Mouse (Mus musculus): ENCODE measurements around the gene Rcan1.
"Not testable (repeated sequence)": the region's sequence is repeated elsewhere in the genome, so short reads cannot be mapped to it uniquely, and the experiment has no call there.

Gene Rcan1

GRCm38 (mm10) chr16:92470706-92471105 is at the start of gene Rcan1:
Rcan1 (minus strand) TSS chr16:92470867.
- no peak for DNase-seq (ENCODE audit: extremely low read depth, low read depth)

- DNase-seq (ENCODE audit: extremely low read depth, low read depth): peak; percentile 26
These were observed 49.3 kb upstream of the Rcan1 start for GRCm38 (mm10) chr16:92519820-92520492.

- DNase-seq (ENCODE audit: extremely low read depth, low read depth): no peak
These were observed 48.1 kb upstream of the Rcan1 start for GRCm38 (mm10) chr16:92518718-92519117.

DNA sequence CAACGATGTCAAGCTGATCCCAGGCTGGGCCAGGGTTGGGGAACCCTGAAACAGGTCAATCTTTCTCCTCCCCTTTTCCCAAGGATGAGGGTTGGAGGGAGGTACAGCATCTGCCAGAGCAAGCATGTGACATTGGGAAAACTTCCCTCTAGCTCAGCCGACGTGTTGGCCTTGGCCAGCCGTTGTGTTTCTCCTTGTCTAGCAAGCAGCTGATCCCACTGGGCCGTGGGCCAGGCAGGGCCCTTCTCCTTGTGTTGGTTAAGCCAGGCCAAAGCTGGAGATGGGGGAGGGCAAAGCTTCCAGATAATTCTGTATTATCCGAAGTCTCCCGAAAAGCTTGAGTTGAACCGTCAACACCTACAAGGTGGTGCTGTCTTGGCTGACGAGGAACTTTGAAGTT is 45.5 kb upstream of the Rcan1 start:
- no peak for DNase-seq (ENCODE audit: extremely low read depth, low read depth)

- not testable (repeated sequence) for DNase-seq (ENCODE audit: extremely low read depth, low read depth)
These were observed 44.2 kb upstream of the Rcan1 start for GRCm38 (mm10) chr16:92514896-92515295.

GRCm38 (mm10) chr16:92511773-92512391 is 41.2 kb upstream of the Rcan1 start:
- no peak for DNase-seq (ENCODE audit: extremely low read depth, low read depth)

DNA sequence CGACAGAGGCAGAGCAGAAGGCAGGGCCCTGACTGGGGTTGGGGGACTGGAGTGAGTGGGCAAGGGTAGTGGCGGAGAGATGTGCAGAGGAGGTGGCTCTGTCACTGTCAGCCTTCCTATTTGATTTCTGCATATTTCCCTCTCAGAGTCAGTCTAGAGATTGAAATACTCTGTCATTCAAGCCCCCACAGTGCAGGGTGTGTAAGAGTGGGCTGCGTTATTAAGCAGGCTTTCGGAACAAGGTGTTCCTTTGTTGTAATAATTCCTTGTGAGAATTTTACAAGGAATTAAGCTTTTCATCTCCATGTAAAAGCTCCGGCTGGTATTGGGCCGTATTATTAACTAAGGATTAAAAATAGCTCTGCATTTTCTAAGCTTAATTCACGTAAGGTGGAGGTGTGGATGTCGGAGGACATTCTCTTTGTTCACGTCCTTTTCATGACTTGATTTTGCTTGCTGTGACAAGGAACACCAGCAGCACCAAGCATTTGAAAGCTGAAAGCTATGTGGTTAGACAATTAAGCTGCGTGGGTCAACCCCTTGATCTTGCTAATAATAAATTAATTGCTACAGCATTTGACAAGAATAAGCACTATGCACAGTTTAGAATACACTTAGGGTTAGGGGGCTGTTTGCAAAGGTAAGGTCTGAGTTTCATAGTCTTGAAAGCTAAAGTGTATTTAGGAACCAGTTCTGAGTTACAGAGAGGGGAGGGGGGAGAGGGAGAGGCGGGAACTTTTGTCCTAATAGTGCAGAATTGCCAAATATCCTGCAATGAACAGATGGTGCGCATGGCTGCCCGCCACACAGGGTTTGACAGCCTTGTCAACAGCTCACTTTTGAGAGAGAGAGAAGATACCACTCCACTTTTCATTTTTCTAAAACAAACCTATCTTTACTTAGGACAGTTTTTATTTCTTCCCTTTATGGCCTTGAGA is 40.4 kb upstream of the Rcan1 start:
- no peak for DNase-seq (ENCODE audit: extremely low read depth, low read depth)

DNA sequence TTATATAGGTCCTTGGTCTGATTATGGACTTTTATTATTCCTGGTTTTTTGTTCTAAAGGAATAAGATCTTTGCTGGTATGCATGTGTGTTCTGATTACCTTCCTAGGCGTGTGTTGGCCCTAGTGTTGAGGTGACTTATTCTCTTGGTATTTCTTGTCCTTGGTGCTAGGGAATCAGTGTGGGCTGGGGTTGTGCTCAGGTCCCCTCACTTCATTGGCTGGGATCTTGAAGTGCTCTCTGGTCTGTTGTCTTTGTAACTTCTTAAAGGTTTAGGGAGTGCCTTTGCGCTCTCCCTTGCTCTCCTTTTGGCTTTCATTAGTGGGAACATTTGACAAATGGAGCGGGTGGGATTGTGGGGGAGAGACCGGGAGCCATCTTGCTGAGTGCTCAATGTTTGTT is 36.9 kb upstream of the Rcan1 start:
- no peak for DNase-seq (ENCODE audit: extremely low read depth, low read depth)

DNA sequence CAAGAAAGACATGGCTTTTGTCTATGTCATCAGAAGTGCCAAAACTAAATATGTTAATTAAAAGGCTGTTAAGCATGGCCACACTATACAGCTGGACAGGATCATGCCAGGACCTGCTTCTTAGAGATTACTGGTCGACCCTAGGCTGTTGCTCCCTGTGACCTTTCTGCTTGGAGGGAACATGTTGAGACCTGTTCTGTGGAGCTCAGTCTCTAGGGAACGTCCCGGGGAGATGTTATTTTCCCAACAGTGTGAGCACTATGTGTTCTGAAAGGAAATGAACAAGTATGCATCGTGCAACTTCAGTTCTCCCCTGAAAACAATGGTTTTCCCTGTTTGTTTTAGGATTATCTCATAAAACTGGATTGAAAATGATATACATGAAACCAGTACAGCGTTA is 32.4 kb upstream of the Rcan1 start:
- DNase-seq (ENCODE audit: extremely low read depth, low read depth): no peak

DNA sequence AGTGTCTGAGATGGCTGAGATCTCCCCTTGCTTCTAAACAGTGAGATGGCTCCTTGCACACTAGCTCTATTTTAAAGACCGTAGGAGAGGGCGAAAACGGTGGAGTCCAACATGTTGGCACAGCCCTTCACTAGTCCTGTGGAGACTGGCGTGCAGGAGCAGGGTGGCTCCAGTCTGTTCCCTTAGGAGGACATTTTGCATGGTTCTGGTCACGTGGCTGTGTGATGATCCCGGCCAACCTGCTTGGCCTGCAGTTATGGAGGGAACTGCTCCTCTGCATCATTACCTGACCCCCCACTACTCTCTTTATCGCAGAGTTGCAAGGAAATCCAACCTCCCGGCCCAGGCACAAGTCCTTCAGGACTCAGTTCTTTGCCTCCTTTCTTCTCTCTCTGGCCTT is 29.9 kb upstream of the Rcan1 start:
- no peak for DNase-seq (ENCODE audit: extremely low read depth, low read depth)

GRCm38 (mm10) chr16:92499324-92499723 is 28.7 kb upstream of the Rcan1 start:
- DNase-seq (ENCODE audit: extremely low read depth, low read depth): no peak

DNA sequence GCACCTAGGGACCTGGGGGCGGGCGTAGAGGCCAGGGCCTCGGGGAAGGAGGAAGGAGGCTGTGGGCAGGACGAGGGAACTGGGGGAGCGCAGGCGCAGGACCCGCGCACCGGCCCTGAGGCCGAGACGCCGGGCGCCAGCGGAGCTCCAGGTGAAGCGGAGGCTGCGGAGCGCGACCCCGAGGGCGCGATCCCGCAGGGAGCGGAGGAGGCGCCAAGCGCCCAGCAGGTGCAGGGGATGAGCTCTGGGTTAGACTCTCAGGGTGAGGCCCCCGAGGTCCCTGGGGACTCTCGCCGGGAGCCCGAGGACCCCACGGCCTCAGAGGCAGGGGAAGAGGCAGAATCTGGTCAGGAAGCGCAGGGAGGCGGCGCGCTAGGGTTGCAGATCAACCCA is 27.9 kb upstream of the Rcan1 start:
- DNase-seq (ENCODE audit: extremely low read depth, low read depth): no peak

- no peak for DNase-seq (ENCODE audit: extremely low read depth, low read depth)
These were observed 27.4 kb upstream of the Rcan1 start for GRCm38 (mm10) chr16:92497851-92498588.

DNA sequence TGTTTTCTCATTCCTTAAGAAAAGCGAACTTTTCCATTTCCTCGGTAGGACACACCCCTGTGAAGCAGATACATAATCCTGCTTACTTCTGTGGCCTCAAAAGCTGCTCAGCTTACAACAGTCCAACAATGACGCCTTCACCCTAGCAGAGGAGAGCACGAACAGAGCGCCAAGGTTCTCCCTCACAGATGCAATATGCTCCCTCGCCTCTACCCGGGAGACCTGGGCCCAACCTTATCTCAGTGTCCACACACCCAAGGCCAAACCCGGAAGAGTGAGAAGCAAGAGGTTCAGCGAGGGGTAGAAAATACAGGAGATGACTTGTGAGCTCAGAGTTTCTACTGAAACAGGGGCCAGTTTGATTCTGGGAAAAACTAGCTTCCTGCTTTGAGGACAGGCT is 18.7 kb upstream of the Rcan1 start:
- DNase-seq (ENCODE audit: extremely low read depth, low read depth): peak; percentile 61

DNA sequence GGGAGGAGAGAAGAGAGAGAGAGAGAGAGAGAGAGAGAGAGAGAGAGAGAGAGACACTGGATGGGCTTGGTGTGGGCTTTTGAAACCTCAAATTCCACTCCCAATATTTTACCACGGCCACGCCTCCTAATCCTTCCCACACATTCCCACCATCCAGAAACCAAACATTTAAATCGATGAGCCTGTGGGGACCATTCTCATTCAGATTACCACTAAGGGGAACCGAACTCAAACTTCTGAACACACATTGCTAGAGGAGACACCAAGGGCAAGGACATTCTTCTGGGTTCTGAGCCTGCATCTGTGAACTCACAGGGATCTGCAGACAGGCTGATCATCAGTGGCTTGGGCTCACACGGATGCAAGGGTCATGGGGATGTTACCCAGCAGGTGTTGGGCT is 17.8 kb upstream of the Rcan1 start:
- no peak for DNase-seq (ENCODE audit: extremely low read depth, low read depth)

DNA sequence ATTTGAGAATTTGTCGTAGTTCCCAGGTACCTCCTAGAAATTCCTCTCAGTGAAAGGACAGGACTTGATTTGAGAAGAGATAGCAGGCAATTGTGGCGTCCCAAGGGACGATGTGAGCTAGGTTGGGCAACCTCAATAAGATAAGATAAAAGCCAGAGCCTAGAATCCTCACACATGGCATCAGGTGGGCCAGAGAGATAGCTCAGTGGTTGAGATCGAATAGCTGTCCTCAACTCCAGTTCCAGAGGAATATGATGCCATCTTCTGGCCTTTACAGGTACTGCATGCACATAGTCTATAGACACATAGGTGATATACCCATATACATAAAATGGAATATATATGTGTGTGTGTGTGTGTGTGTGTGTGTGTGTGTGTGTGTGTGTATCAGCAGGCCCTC is 16.8 kb upstream of the Rcan1 start:
- peak; percentile 73 for DNase-seq (ENCODE audit: extremely low read depth, low read depth)

GRCm38 (mm10) chr16:92487086-92487485 is 16.4 kb upstream of the Rcan1 start:
- no peak for DNase-seq (ENCODE audit: extremely low read depth, low read depth)

DNA sequence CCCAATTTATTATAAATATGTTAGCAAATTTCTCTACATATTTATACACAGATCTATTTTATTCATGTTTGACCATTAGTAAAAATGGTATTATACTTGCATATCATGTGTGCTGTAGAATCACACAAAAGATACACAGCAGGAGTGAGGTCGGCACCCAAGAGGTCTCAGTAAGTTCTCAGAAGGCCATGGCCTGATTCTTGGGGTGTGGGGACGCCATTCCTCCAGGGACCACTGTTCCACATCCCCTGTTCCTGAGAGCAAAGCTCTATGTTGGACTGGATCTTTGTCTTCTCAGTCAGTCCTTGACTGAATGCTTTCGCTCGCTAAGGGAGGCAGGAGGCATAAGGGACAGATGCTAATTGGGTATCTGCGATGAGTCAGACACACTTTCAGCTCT is 14.8 kb upstream of the Rcan1 start, which contains the start of gene Clic6:
Clic6 (plus strand) TSS at position 301 of the 400 bp plus-strand sequence.
- DNase-seq (ENCODE audit: extremely low read depth, low read depth): no peak

GRCm38 (mm10) chr16:92478561-92479150 is 8.0 kb upstream of the Rcan1 start:
- DNase-seq (ENCODE audit: extremely low read depth, low read depth): no peak

GRCm38 (mm10) chr16:92475093-92475860 is 4.6 kb upstream of the Rcan1 start:
- DNase-seq (ENCODE audit: extremely low read depth, low read depth): peak; percentile 79
